Mouse (Mus musculus): ENCODE measurements around the gene Runx2.

DNA sequence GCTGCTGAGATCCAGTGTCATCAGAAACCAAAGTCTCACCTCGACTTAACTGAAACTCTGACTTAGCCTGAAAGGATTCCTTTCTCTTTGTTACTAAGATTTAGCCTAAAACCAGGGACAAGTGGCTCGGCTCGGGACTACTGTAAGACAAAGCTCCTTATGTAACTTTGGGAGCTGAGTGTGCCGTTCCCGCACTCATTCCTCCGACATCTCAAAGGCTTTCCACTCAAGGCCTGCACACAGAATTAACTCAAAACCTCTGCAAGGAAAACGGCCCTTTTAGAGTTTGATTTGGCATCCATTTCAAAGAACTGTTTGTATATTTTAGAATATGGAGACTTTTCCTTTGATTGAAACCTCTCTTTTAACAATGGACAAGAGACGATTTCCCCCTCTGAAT is 191.3 kb downstream of the Runx2 start:
- TF ChIP-seq ZC3H11A (IDR thresholded peaks at IDR 0.05; ENCODE audit: borderline replicate concordance, low read depth, low read length) (no peak), HCFC1 (IDR thresholded peaks at IDR 0.05; ENCODE audit: borderline replicate concordance, insufficient read depth, low read length) (no peak), CHD2 (IDR thresholded peaks at IDR 0.05; ENCODE audit: low read depth, low read length) (no peak), ZNF384 (IDR thresholded peaks at IDR 0.05; ENCODE audit: low read depth, low read length) (no peak)

Measured in ES-E14 (cell line).